Mouse (Mus musculus): ENCODE measurements around the gene Obox5. TPM values are rescaled to one million over a fixed set of nuclear protein-coding genes. Genes with fewer than 3 reads are reported as not detected.
"Not testable (repeated sequence)": the region's sequence is repeated elsewhere in the genome, so short reads cannot be mapped to it uniquely, and the experiment has no call there.

The Obox5 gene
- not detected for total RNA-seq (2021)
- long read RNA-seq, experiment 1, result 0 reads
- long read RNA-seq, experiment 2, result 0 reads

DNA sequence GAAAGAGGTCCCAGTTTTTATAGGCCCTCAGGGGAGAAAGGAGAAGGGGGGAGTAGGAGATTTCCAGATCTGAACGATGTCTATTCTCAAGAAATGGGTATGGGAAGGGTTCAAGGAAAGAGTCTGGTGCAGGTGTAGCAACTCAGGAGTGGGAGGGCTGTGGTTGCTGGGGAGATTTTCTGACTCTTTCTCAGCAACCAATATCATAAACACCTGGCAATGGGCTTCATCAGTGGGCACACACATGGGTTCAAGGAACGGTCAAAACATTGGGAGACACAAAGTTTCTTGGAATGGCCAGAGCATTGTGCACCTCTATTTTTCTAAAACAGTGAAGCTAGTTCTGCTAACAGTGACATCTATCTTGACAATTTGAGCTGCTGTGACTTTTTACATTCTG lies at the start of gene Obox5:
Obox5 (plus strand) TSS at position 301 of the 400 bp plus-strand sequence.
- DNase-seq, result not testable (repeated sequence)

GRCm38 (mm10) chr7:15749296-15749695 lies 635 bp upstream of the Obox5 start:
- not testable (repeated sequence) for DNase-seq

Other genes with a start within 250 kb of the Obox5 start
- gene Obox3, start 110.2 kb upstream of the Obox5 start, total RNA-seq (2021), result not detected
- not detected for gene Obox6, start 89.5 kb downstream of the Obox5 start, total RNA-seq (2021)
- gene Crx, start 129.8 kb downstream of the Obox5 start, total RNA-seq (2021), result not detected
- under 1 TPM in 1 of 2 experiments, not detected in 1; 0.42 TPM for gene Crxos, start 132.5 kb downstream of the Obox5 start, total RNA-seq (2021)
- gene Selenow, start 172.3 kb downstream of the Obox5 start, total RNA-seq (2021), result 100 to 1,000 TPM; 187 to 228 TPM
- gene Nop53, start 195.9 kb downstream of the Obox5 start, total RNA-seq (2021), result 100 to 1,000 TPM; 198 to 201 TPM
- gene Ehd2, start 217.4 kb downstream of the Obox5 start, total RNA-seq (2021), result 100 to 1,000 TPM; 140 to 156 TPM

Data from adrenal gland, postnatal 10 days (tissue).